Mouse (Mus musculus) forelimb bud, embryonic 11.5 days (tissue): ENCODE results near the gene Olfr1278.
"Not testable (repeated sequence)": the region's sequence is repeated elsewhere in the genome, so short reads cannot be mapped to it uniquely, and the experiment has no call there.

Source experiments
- DNase-seq: peaks from one replicate; pipeline ENCODE4 v3.0.0-alpha.2; 2012; ENCODE audit warnings: low read depth, low spot score

Gene Olfr1278

GRCm38 (mm10) chr2:111289836-111290235 lies at the start of gene Olfr1278:
Gene Olfr1278, plus strand, starts transcription at chr2:111290136.
- DNase-seq, result no peak

- DNase-seq, result no peak
These were observed 35.7 kb upstream of the Olfr1278 start, which contains the start of gene Olfr1276 for GRCm38 (mm10) chr2:111254216-111254615. Gene Olfr1276, plus strand, starts transcription at chr2:111254516.

GRCm38 (mm10) chr2:111274006-111274405 lies 15.9 kb upstream of the Olfr1278 start, which contains the start of gene Olfr1277:
Gene Olfr1277, minus strand, starts transcription at chr2:111274106.
- DNase-seq, result no peak

GRCm38 (mm10) chr2:111298541-111298940 lies 8.6 kb downstream of the Olfr1278 start:
- no peak for DNase-seq

GRCm38 (mm10) chr2:111300374-111300773 lies 10.4 kb downstream of the Olfr1278 start, which contains the start of gene Olfr1279:
Gene Olfr1279, plus strand, starts transcription at chr2:111300635.
- DNase-seq, result no peak

- DNase-seq, result no peak
These were observed 23.8 kb downstream of the Olfr1278 start, which contains the start of gene Olfr1280 for GRCm38 (mm10) chr2:111313717-111314116. Gene Olfr1280, plus strand, starts transcription at chr2:111314017.

GRCm38 (mm10) chr2:111326220-111326619 lies 36.3 kb downstream of the Olfr1278 start, which contains the start of gene Olfr1281:
Gene Olfr1281, plus strand, starts transcription at chr2:111326520.
- DNase-seq, result no peak

- not testable (repeated sequence) for DNase-seq
These were observed 43.8 kb downstream of the Olfr1278 start for GRCm38 (mm10) chr2:111333721-111334120.

GRCm38 (mm10) chr2:111335976-111336375 lies 46.0 kb downstream of the Olfr1278 start, which contains the start of gene Olfr1282:
Gene Olfr1282, minus strand, starts transcription at chr2:111336076.
- no peak for DNase-seq
